Mouse (Mus musculus) left cerebral cortex, adult 9 months (tissue): ENCODE results near the gene Olfr613.
"Not testable (repeated sequence)": the region's sequence is repeated elsewhere in the genome, so short reads cannot be mapped to it uniquely, and the experiment has no call there.

Experiments used
- DNase-seq, 2 experiments: peaks; one replicate each; pipeline ENCODE4 v3.0.0; 2022; ENCODE audit warnings: low spot score in 2 of 2

The Olfr613 gene

DNA sequence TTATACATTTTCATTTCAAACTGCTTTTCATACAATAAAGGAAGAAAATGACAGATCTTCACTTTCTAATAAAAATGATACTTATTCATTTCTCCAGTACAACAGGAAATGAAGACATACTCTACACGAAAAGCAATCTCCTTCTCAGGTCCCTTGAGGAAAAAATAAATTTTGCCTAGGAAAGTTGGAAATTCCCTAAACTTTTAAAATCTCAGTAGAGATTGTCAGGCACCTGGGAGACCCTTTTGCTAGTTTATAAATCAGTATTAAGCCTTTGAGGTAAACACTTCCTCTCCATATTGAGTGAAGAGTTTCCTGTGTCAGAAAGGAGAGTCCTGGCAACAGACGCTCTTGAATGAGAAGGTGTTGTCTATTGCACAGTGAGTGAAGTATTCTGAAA lies at the start of gene Olfr613:
Olfr613 (plus strand) TSS at position 301 of the 400 bp plus-strand sequence.
- DNase-seq = no peak

DNA sequence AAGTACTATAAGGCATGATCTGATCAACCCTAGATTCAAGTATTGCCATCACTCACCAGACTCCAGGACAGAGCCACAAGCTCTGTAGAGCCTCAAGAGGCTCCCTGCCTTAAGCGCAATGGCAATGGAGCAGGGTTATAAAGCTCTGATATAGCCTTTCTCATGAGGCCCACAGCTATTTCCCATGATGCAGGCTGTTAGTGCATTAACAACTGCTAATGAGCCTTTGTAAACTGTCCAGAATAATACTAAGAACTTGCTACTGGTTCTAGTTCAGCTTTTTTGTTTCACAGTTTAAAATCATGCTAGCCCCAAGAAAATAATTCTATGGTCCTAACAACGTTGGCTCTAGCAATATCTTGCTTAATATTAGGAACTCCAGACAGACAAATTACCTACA lies 35.9 kb upstream of the Olfr613 start, which contains the start of gene Olfr610:
Olfr610 (minus strand) TSS at position 101 of the 400 bp plus-strand sequence.
- DNase-seq = no peak

GRCm38 (mm10) chr7:103520746-103521145 lies 27.1 kb upstream of the Olfr613 start, which contains the start of gene Olfr611:
Olfr611 (minus strand) TSS chr7:103520846.
- not testable (repeated sequence) for DNase-seq

DNA sequence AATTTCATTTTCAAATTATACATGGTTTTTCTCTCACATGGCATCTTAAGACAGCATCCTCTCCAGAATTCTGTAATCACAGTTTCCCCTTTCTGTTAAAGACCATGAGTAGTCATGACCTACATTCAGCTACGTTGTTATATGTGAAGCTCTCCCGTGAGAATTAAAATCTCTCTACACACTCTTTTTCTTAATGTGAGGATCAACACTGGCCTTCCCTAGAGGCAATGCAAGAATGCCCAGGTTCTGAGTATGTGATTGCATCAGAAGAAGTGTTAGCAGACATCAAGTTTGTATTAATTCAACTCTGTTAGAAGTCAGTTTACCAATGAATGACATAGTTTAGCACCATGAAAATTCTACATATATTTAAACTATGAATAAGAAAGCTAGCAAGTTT lies 5.3 kb upstream of the Olfr613 start, which contains the start of gene Olfr612:
Olfr612 (minus strand) TSS at position 101 of the 400 bp plus-strand sequence.
- not testable (repeated sequence) for DNase-seq

GRCm38 (mm10) chr7:103555779-103556178 lies 7.9 kb downstream of the Olfr613 start, which contains the start of gene Olfr615:
Olfr615 (plus strand) TSS chr7:103556079.
- DNase-seq = no peak

DNA sequence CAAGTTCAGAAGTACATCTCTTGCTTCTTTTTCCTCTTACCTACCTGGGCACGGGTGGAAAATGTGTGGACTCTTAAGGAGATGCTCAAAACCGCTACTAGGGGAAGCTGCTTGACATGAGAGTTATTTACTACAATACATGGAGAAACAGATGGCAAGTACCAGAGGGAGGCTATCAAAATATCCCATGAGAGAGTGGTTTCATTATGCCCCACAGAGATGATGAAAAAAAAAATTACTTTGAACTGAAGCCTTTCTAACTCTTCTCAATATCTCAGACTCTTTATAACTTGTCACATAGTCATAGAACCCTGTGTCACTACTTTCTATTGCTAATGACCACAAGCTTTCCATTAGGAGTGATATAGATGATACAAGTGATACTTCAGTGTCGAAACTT lies 21.2 kb downstream of the Olfr613 start, which contains the start of gene Olfr616:
Olfr616 (minus strand) TSS at position 101 of the 400 bp plus-strand sequence.
- no peak for DNase-seq

DNA sequence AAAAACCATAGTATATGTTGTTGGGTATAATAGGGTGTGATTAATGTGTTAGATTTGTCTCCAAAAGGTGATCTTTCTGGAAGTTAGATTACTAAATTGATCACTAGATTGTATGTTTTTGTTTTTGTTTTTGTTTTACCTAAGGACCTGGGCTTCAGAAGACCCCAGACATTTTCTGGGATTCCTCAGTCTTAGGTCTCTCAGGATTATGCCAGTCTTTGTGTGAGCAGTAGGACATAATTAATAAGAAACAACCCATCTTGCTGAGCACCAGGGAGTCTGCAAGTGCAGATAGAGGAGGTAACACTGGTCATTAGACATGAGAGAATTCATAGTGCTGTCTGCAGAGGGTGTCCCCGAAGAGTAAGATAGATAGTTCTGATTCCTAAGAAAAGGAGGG lies 24.9 kb downstream of the Olfr613 start, which contains the start of gene Olfr617:
Olfr617 (plus strand) TSS at position 301 of the 400 bp plus-strand sequence.
- DNase-seq = no peak

DNA sequence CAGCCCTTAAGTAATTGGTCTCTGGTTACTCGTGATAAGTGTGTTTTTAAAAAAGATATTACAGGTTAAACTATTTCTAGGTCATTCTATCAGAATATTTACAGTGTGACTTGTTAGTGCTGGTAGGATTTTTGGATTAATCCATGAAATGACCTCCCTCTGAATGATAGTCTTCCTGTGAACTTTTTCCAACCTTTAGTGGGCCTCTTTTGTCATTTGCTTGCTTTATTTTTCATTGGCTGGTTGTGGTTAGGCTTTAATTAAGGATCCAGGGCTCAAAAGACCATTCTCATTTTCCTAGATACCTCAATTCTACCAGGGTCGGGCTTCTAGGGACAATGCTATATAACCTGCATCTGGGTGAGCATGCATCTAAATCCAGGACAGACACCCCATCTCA lies 41.9 kb downstream of the Olfr613 start, which contains the start of gene Olfr618:
Olfr618 (plus strand) TSS at position 301 of the 400 bp plus-strand sequence.
- no peak for DNase-seq

- no peak for DNase-seq
Observed at GRCm38 (mm10) chr7:103600275-103600674, 52.4 kb downstream of the Olfr613 start, which contains the start of gene Olfr619. Olfr619 (plus strand) TSS chr7:103600575.
